Mouse (Mus musculus): Measurements from ENCODE around the gene Cacna1c.

The Cacna1c gene

GRCm38 (mm10) chr6:118735145-118735544, 461.1 kb downstream of the Cacna1c start:
- no peak for DNase-seq

DNA sequence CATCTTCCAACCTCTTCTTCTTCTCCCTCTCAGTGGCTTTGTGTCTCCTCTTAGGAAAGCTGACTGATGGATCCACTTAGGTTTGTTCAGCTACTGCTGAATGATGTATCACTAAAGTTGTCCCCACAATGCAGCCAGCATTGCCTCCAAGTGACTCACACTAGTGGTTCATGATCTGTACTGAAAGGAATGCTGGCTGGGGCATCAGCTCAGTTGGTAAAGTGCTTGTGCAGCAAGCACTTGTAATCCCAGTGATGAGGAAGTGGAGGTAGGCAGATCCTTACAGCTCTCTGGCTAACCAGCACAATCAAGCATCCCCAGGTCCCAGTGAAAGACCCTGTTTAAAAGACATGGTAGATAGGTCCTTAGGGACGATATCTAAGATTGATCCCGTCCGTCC, 464.3 kb downstream of the Cacna1c start:
- DNase-seq: no peak

DNA sequence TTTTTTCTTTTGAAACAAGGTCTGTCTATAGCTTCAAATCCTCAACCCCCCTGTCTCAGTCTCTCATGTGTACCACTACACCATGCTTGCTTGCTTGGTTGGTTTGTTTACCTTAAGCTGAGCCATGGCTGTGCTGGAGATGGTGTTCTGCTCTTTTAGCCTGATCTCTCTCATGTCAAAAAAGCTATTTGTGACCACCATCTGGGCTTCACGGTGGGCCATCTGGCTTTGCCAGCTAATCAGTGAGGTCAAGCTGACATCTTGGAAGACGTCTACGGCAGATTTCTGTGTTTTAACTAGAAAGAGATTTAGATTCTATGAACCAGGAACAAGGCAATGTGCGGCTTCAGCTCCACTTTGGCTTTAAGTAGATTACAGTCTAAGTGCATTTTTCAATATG, 471.3 kb downstream of the Cacna1c start:
- no peak for DNase-seq

GRCm38 (mm10) chr6:118724388-118724787, 471.8 kb downstream of the Cacna1c start:
- no peak for DNase-seq

DNA sequence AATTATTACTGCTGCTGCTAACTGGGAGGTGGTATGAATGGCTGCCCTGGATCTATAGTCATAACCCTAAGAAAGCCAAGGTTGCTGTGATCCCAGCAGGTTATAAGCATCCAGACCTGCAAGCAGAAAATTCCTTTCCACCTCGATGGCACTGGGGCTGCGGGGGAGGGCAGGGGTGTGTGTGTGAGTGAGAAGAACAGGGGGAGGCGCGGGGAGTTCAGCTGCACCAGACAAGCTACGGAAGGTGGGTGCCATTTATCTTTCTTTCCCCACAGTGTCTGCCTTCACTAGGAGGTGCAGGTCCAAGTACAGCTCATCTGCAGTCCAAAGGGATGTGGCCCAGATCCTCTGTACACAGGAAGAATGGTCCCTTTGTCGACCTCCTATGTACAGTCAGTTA, 473.9 kb downstream of the Cacna1c start:
- peak; percentile 57 to 69 for DNase-seq

- DNase-seq: no peak
These were observed 476.7 kb downstream of the Cacna1c start for GRCm38 (mm10) chr6:118719486-118719885.

GRCm38 (mm10) chr6:118713286-118713685, 482.9 kb downstream of the Cacna1c start:
- DNase-seq: no peak

- DNase-seq: no peak
These were observed 484.4 kb downstream of the Cacna1c start for GRCm38 (mm10) chr6:118711677-118712322.

GRCm38 (mm10) chr6:118707066-118707465, 489.2 kb downstream of the Cacna1c start:
- DNase-seq: no peak

DNA sequence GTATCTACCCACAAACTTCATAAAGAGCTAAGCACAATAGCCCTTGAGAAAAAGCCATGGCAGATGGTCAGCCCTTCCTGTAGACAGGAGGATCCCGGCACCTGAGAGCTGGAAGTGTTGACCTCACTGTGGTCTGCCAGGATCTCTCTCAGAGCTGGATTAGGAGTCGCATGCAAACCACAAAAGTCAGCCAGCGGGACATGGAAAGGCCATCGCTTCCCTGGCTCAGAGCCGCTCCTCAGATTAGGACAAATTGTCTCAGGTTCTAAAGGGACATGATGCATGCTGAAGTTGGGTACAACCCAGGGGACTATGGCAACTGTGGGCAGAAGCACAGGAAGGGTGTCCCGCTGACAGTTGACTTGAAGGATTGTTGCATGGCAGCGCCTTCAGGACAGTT, 490.4 kb downstream of the Cacna1c start:
- DNase-seq: no peak

- DNase-seq: no peak
These were observed 501.6 kb downstream of the Cacna1c start for GRCm38 (mm10) chr6:118694626-118695025.

DNA sequence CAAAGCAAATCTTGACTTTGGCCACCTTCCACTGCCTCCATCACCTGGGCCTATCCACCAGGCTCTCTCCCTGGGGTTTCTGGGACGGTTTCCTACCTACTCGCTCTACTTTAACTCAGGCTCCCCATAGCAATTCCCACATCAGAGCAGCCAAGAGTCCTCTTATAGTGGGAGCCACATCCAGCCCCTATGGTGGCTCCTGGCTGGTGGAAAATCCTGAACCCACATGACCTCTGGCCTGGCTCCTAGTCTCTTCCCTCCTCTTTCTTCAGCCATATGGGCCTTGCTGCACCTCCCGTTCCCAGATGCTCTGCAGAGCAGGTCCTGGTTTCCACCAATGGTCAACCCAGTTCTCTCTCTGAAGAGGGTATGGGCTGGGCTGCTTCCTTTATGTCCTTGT, 506.8 kb downstream of the Cacna1c start:
- no peak for DNase-seq

DNA sequence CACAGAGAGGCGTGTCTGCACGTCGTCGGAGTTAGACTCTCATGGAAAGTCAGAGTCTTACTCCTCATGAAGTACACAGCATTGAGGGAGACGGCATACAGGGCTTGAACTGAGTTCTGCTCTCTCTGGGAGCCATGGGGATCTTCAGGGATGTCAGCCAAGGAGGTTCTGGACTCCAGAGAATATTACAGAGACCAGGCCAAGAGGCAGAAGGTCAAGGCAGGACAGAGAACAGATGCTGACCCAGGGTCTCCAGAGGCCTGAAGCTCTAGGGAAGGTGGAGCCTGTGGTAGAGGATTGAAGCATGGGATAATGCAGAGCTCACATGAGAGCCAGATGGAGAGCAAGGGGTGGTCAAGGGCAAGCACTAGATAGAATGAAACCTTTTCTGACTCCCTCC, 507.4 kb downstream of the Cacna1c start:
- no peak for DNase-seq

DNA sequence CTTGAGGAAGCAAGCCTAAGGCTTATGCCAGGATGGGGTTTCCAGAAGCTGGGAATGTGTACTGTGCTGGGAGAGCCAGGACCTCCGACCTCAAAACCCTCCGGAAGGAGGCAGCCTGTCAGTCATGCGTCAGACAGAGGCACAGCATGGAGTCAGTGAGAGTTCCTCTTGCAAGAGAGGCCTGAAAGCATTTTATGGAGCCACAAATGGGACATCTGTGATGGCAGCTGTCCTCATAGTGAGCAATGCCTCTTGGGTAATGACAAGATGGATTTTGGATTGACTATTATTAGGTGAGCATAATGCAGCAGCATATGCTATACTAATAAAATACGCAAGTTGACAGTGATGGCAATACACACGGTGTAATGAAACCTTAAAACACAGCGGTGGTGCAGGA, 515.4 kb downstream of the Cacna1c start:
- no peak for DNase-seq

GRCm38 (mm10) chr6:118678031-118678430, 518.2 kb downstream of the Cacna1c start:
- no peak for DNase-seq

DNA sequence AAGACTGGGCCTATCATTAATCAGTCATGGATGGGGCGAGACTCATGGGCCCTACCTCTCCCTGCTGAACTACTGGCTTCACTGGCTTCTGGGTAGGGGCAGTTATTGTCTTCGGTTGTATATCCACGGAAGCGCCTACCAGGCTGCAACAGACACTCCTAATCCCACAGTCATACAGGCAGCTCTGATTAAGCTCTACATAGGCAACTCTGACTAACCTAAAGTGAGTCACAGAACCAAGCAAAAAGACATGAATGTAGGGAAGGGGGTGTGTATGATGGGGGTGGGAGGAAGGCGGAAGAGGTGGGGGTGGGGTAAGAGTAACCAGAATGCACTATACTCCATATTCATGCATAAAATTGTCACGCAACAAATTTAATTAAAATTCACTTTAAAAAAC, 518.9 kb downstream of the Cacna1c start:
- no peak for DNase-seq

GRCm38 (mm10) chr6:118674781-118675180, 521.4 kb downstream of the Cacna1c start:
- DNase-seq: no peak

DNA sequence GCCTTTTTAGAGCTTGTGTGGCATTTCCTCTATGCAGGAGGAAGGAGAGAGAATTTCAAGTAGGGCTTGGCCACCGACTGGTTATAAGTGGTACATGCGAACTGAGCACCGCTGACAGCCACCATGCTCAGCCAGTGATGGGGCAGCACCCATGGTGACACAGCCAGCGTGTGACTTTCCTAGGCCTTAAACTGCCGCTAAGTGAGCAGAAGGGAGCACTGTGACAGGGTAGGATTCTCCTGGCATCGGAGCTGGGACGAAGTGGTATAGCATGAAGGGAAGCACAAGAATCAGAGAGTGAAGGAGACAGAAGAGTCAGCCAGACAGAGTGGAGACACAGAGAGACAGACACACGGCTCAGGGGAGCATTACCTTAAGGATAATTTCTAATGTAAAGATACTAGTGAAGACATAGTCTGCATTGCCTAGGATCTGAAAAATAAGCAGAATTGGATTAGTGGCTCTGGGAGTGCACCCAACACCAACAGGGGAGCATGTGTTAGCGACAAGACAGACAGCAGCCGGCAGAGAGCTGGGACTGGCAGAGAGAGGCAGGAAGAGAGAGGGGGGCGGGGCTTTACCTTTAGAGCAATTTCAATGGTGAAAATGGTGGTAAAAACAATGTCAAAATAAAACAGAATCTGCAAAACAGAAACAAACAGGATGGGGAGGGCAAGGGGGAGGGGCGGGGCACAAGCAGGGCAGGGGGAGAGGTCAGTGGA, 522.1 kb downstream of the Cacna1c start:
- DNase-seq: no peak

GRCm38 (mm10) chr6:118653331-118653730, 542.9 kb downstream of the Cacna1c start:
- DNase-seq: no peak

- no peak for DNase-seq
These were observed 547.0 kb downstream of the Cacna1c start for GRCm38 (mm10) chr6:118649121-118649783.

DNA sequence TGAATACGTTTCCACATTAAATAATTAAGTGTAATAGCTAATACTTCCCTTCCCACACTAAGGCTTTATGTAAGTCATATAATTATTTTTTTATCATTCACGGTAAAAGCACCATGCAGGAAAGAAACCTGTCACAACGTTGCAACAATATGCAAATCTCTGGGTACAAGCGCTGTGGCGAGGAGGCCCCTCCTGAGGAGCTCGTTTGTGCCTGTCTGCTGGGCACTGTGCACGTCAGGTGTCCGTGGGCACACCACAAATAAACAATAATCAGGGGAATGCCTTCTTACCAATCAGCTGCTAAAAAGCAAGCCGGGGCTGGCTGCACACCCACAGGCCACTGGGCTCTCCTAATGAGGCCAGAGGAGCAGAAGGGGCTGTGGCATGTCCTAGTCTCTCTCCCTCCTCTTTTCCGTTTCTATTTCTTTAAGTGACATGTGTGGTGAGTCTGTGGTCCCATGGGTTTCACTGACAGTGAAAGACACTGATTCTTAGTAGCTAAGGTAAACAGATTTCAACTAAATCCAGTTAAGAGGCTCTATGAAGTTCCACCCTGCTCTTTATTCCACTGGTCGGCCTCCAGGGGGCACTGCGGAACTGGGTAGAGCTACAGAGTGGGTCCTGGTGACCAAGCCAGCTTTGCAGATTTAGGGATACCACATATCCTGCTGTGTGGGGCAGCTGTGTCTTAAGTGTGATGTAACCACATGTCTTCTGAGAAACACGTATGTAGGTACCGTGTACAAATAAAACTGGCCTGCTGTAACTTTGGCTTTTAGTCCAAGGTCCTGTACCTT, 549.8 kb downstream of the Cacna1c start:
- DNase-seq: peak; percentile 88 to 89

- no peak for DNase-seq
These were observed 551.4 kb downstream of the Cacna1c start for GRCm38 (mm10) chr6:118644866-118645265.

GRCm38 (mm10) chr6:118643541-118643940, 552.7 kb downstream of the Cacna1c start:
- DNase-seq: no peak
